In the genomic region with DNA sequence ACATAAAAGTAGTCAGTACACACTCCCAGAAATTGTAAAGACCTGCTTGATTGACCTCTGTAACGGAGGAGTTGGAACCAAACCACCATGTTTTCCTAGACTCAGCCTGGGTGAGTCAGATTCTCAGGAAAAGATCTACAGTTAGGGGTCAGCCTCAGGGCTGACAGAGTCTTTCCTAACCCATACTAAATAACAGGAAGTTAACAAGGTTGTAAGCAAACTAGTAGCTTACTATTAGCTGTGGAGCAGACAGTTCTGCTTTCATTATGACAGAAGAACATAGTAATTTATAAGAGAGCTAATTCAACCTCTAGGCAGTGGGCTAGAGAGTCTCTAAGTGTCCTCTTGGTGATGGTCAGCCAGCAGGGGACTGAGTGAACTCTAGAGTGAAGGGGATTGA, we compare ENCODE assay signal across 30 mouse cellular contexts. TPM values are rescaled to one million over a fixed set of nuclear protein-coding genes. Genes with fewer than 3 reads are reported as not detected.
DNase-seq lines count a peak whose midpoint lies in the region; ATAC-seq lines count a peak whose summit lies in the region.
"Had no signal": no experiment of that assay in that cellular context is flagged by ENCODE, and none has a peak within 500 bp of the region (broad histone marks: within the 10 kb centered on the region; RNA-seq: fewer than 3 reads in every experiment).

No protein-coding gene starts in this region.

- H3K4me2 ChIP-seq in midbrain, embryonic 15.5 days: no peak overlapping the region
- H3K4me2 ChIP-seq: embryonic facial prominence, embryonic 15.5 days; forebrain, embryonic 13.5 days; heart, embryonic 12.5 days; hindbrain, embryonic 14.5 days; limb, embryonic 12.5 days; liver, embryonic 13.5 days; midbrain, embryonic 11.5 days; neural tube, embryonic 15.5 days had no signal

- peak; percentile 93 for ATAC-seq in megakaryocyte, adult 5-6 weeks (ENCODE audit: poor library complexity, severe bottlenecking)
- no peak for ATAC-seq in midbrain, embryonic 15.5 days (replicated peaks)
- ATAC-seq: forebrain, embryonic 13.5 days; intestine, postnatal 0 days had no signal

- no peak overlapping the region for H3K27ac ChIP-seq in midbrain, embryonic 15.5 days
- H3K27ac ChIP-seq: embryonic facial prominence, embryonic 10.5 days; embryonic facial prominence, embryonic 15.5 days; forebrain, embryonic 13.5 days; heart, adult 2 months; hindbrain, embryonic 14.5 days; layer of hippocampus, adult 2 months; left cerebral cortex, adult 2 months; limb, embryonic 12.5 days; liver, embryonic 13.5 days; neural tube, embryonic 15.5 days had no signal

- H3K27me3 ChIP-seq in midbrain, embryonic 15.5 days (replicated peaks): no peaks in the 10 kb centered on the region
- H3K27me3 ChIP-seq: embryonic facial prominence, embryonic 15.5 days; forebrain, embryonic 13.5 days; heart, embryonic 12.5 days; limb, embryonic 12.5 days; liver, embryonic 13.5 days; neural tube, embryonic 15.5 days had no signal

- no peaks in the 10 kb centered on the region for H3K9me3 ChIP-seq in midbrain, embryonic 15.5 days
- H3K9me3 ChIP-seq: embryonic facial prominence, embryonic 10.5 days; embryonic facial prominence, embryonic 15.5 days; forebrain, embryonic 13.5 days; heart, embryonic 12.5 days; limb, embryonic 12.5 days; liver, embryonic 13.5 days; neural tube, embryonic 15.5 days had no signal

- no peak overlapping the region for H3K9ac ChIP-seq in midbrain, embryonic 15.5 days
- H3K9ac ChIP-seq: embryonic facial prominence, embryonic 15.5 days; forebrain, embryonic 13.5 days; heart, embryonic 12.5 days; hindbrain, embryonic 14.5 days; limb, embryonic 12.5 days; liver, embryonic 13.5 days; neural tube, embryonic 15.5 days had no signal

- 92% methylated on average over 1 of the region's 1 CpGs for WGBS in midbrain, embryonic 15.5 days

- no peak overlapping the region for H3K4me3 ChIP-seq in midbrain, embryonic 15.5 days
- H3K4me3 ChIP-seq: embryonic facial prominence, embryonic 10.5 days; embryonic facial prominence, embryonic 15.5 days; forebrain, embryonic 13.5 days; heart, adult 2 months; heart, embryonic 12.5 days; layer of hippocampus, adult 2 months; left cerebral cortex, adult 2 months; limb, embryonic 12.5 days; liver, embryonic 13.5 days; neural tube, embryonic 15.5 days had no signal

- no peaks in the 10 kb centered on the region for H3K36me3 ChIP-seq in midbrain, embryonic 15.5 days (replicated peaks)
- H3K36me3 ChIP-seq: embryonic facial prominence, embryonic 10.5 days; embryonic facial prominence, embryonic 15.5 days; heart, embryonic 12.5 days; limb, embryonic 12.5 days; liver, embryonic 13.5 days; neural tube, embryonic 15.5 days had no signal

- no peaks in the 10 kb centered on the region for H3K4me1 ChIP-seq in midbrain, embryonic 15.5 days
- H3K4me1 ChIP-seq: embryonic facial prominence, embryonic 15.5 days; forebrain, embryonic 13.5 days; limb, embryonic 12.5 days; liver, embryonic 13.5 days; neural tube, embryonic 15.5 days had no signal

- DNase-seq in A20 (ENCODE audit: low read depth, low spot score): peak; percentile 79
- DNase-seq in c-Kit-positive CD71-negative TER-119-negative erythroid progenitor cells, embryonic 14.5 days (ENCODE audit: low read depth): peak; percentile 10
- no peak for DNase-seq in thymus, postnatal 4 days
- DNase-seq in thymus, postnatal 14 days: no peak
- DNase-seq: adrenal gland, postnatal 14 days; cerebellum, adult 18-20 months; cerebellum, postnatal 14 days; gastrocnemius, postnatal 25 days; heart, adult 2 months; heart, postnatal 4 days; kidney, postnatal 25 days; liver, embryonic 13.5 days; lung, adult 2 months; lung, postnatal 10 days; right cerebral cortex, adult 18-20 months; spleen, adult 18-20 months; thymus, adult 2 months had no signal

RNA-seq across cellular contexts. Expression of a gene that starts 38.7 kb away (rescaled TPM):
- total RNA-seq in megakaryocyte, adult 5-6 weeks (2015): 19.8 and 29.9 TPM in 2 replicates
- total RNA-seq in megakaryocyte, adult 5-6 weeks (2017): 13.7 and 20.8 TPM in 2 replicates
- polyA plus RNA-seq in midbrain, embryonic 15.5 days (2015; fragmentation: Nextera tagmentation; extraction: Ambion mirVana): 36.8 and 43.0 TPM in 2 replicates

Comparison
In these comparisons a context has a peak if more than half of its experiments do, and no peak if none do; other contexts are left out.
1. DNase-seq: peak in A20 (single experiment) and c-Kit-positive CD71-negative TER-119-negative erythroid progenitor cells, embryonic 14.5 days (single experiment); none in thymus, postnatal 4 days (single experiment) and thymus, postnatal 14 days (single experiment).